Mouse (Mus musculus) stomach, postnatal 0 days (tissue): ENCODE data around the gene Btn2a2.

ENCODE experiments used
- CTCF ChIP-seq: IDR thresholded peaks from 2 replicates; pipeline ENCODE4 v1.5.1; 2016; ENCODE audit warnings: antibody characterized with exemption, low read depth, mild to moderate bottlenecking, moderate library complexity
- EP300 ChIP-seq: optimal IDR thresholded peaks from 2 replicates; pipeline ENCODE3; 2016; ENCODE audit warnings: antibody characterized with exemption

DNA sequence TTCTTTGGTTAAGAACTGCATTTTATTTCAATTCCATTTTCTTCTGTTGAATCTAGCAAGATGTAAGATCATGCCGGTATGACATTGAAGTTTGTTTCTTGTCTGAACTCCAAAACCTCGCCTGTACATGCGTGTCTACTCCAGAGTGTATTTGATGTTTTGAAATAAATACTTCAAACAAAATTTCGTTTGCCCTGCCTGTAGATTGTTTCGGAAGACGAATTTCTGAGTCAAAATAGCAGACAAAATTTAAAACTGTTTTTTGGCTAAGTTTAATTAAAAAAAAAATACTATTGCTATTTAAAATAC lies 29.6 kb upstream of the Btn2a2 start:
- TF ChIP-seq CTCF (no peak), EP300 (no peak)
